Mouse (Mus musculus) lung, embryonic 14.5 days (tissue): ENCODE measurements around the gene B2m. TPM values are rescaled to one million over a fixed set of nuclear protein-coding genes. Genes with fewer than 3 reads are reported as not detected.

ENCODE experiments used
- ATAC-seq: fragments of 200-750 bp; cut with Nextera tagmentation; 2 replicates; pipeline ENCODE4 v1.8.0; 2017; ENCODE audit warnings: mild to moderate bottlenecking, moderate TSS enrichment, moderate library complexity; ENCODE audit not compliant: insufficient read depth
- DNase-seq: peaks from one replicate; pipeline ENCODE4 v3.0.0-alpha.2; 2015
- H3K27ac ChIP-seq: fragments of 300-500 bp; sonication (generic); 2 replicates; pipeline ENCODE4 v1.5.1; 2014; ENCODE audit warnings: low read depth, mild to moderate bottlenecking, moderate library complexity
- H3K27me3 ChIP-seq: fragments of 300-500 bp; sonication (generic); 2 replicates; pipeline ENCODE4 v1.6.1; 2014; ENCODE audit warnings: low read length, control low read depth; ENCODE audit not compliant: insufficient read depth
- H3K36me3 ChIP-seq: fragments of 300-500 bp; sonication (generic); 2 replicates; pipeline ENCODE4 v1.6.1; 2014; ENCODE audit warnings: control low read depth; ENCODE audit not compliant: insufficient read depth
- H3K4me1 ChIP-seq: fragments of 300-500 bp; sonication (generic); 2 replicates; pipeline ENCODE4 v1.6.1; 2014; ENCODE audit warnings: antibody characterized with exemption, control low read depth; ENCODE audit not compliant: insufficient read depth
- H3K4me2 ChIP-seq: fragments of 300-500 bp; sonication (generic); 2 replicates; pipeline ENCODE4 v1.6.1; 2014; ENCODE audit warnings: mild to moderate bottlenecking
- H3K4me3 ChIP-seq: fragments of 300-500 bp; sonication (generic); 2 replicates; pipeline ENCODE4 v1.5.1; 2014; ENCODE audit warnings: low read depth, low read length
- H3K9ac ChIP-seq: fragments of 300-500 bp; sonication (generic); 2 replicates; pipeline ENCODE4 v1.6.1; 2014
- H3K9me3 ChIP-seq: fragments of 300-500 bp; sonication (generic); 2 replicates; pipeline ENCODE4 v1.6.1; 2016; ENCODE audit warnings: low read depth, low read length, control low read depth
- CTCF ChIP-seq: IDR thresholded peaks from 2 replicates; pipeline ENCODE4 v1.5.1; 2016; ENCODE audit warnings: antibody characterized with exemption, low read depth
- WGBS: fragments of 180-500 bp; shearing (Covaris S2); extraction: QIAGEN DNeasy Blood & Tissue Kit; methylation state at CpG from one replicate; pipeline ENCODE4 v1.1.7; 2014; 5-methylcytosine and 5-hydroxymethylcytosine counted together
- polyA plus RNA-seq: library from polyadenylated mRNA; unstranded; fragments of >200 nt; fragmentation: Nextera tagmentation; extraction: Ambion mirVana; gene quantifications from 2 replicates; pipeline ENCODE4 v1.2.1, GENCODE M21; 2014

Gene B2m
- polyA plus RNA-seq, 1 experiment from 2014 or later, result 308 TPM

- peak; percentile 12; the same call in 1 of the 2 replicates for TF ChIP-seq CTCF
- Histone ChIP-seq H3K4me3 (peak within 1 kb of the TSS; percentile 85), H3K4me2 (peak within 1 kb of the TSS; percentile 72), H3K36me3 (peaks cover 9% of the 10 kb centered on the region; the same call in 1 of the 2 replicates), H3K27ac (peak within 1 kb of the TSS; percentile 99), H3K27me3 (no peaks in the 10 kb centered on the region), H3K4me1 (0 out of 2 replicates have a peak, but pooled peaks cover 3% of the 10 kb centered on the region), H3K9ac (peak within 1 kb of the TSS; percentile 91), H3K9me3 (no peaks in the 10 kb centered on the region)
- ATAC-seq, result peak; percentile 99
- WGBS, result under 1% methylated on average over 47 of the region's 47 CpGs
- peak; percentile 99 for DNase-seq
Observed at GRCm38 (mm10) chr2:122117961-122118958, 29.2 kb upstream of the B2m start, which contains the start of gene Spg11. Gene Spg11, minus strand, starts transcription at chr2:122118386.

- Histone ChIP-seq H3K9me3 (no peaks in the 10 kb centered on the region), H3K9ac (no peak overlapping the region), H3K27me3 (no peaks in the 10 kb centered on the region), H3K27ac (no peak overlapping the region), H3K4me1 (no peaks in the 10 kb centered on the region), H3K4me3 (no peak overlapping the region), H3K4me2 (no peak overlapping the region), H3K36me3 (no peaks in the 10 kb centered on the region)
- TF ChIP-seq CTCF, result no peak
- DNase-seq (no peak), ATAC-seq (no peak)
- WGBS, result 32% methylated on average over 12 of the region's 12 CpGs
Observed at GRCm38 (mm10) chr2:122125680-122126572, 21.6 kb upstream of the B2m start.

- no peak overlapping the region for H3K4me2 ChIP-seq
- WGBS, result 37% methylated on average over 5 of the region's 5 CpGs
- H3K9ac ChIP-seq, result no peak overlapping the region
- H3K27ac ChIP-seq, result no peak overlapping the region
- H3K36me3 ChIP-seq, result no peaks in the 10 kb centered on the region
- no peak overlapping the region for H3K4me3 ChIP-seq
- TF ChIP-seq CTCF, result no peak
- no peak for DNase-seq
- H3K9me3 ChIP-seq, result no peaks in the 10 kb centered on the region
- no peaks in the 10 kb centered on the region for H3K4me1 ChIP-seq
- H3K27me3 ChIP-seq, result no peaks in the 10 kb centered on the region
- ATAC-seq, result no peak
Observed at GRCm38 (mm10) chr2:122126765-122127347, 20.6 kb upstream of the B2m start.

- no peak overlapping the region for H3K4me2 ChIP-seq
- H3K9me3 ChIP-seq, result no peaks in the 10 kb centered on the region
- H3K27ac ChIP-seq, result no peak overlapping the region
- H3K4me1 ChIP-seq, result no peaks in the 10 kb centered on the region
- WGBS, result 90% methylated on average over 4 of the region's 4 CpGs
- no peaks in the 10 kb centered on the region for H3K36me3 ChIP-seq
- H3K4me3 ChIP-seq, result no peak overlapping the region
- TF ChIP-seq CTCF, result no peak
- no peaks in the 10 kb centered on the region for H3K27me3 ChIP-seq
- DNase-seq (no peak), ATAC-seq (no peak)
- H3K9ac ChIP-seq, result no peak overlapping the region
Observed at GRCm38 (mm10) chr2:122127635-122128034, 19.9 kb upstream of the B2m start.

GRCm38 (mm10) chr2:122132078-122132477 is 15.4 kb upstream of the B2m start:
- no peak overlapping the region for H3K4me2 ChIP-seq
- 89% methylated on average over 2 of the region's 2 CpGs for WGBS
- no peak overlapping the region for H3K9ac ChIP-seq
- no peaks in the 10 kb centered on the region for H3K27me3 ChIP-seq
- no peaks in the 10 kb centered on the region for H3K36me3 ChIP-seq
- H3K4me3 ChIP-seq, result no peak overlapping the region
- no peak for ATAC-seq
- H3K4me1 ChIP-seq, result no peaks in the 10 kb centered on the region
- TF ChIP-seq CTCF, result no peak
- no peak overlapping the region for H3K27ac ChIP-seq
- H3K9me3 ChIP-seq, result no peaks in the 10 kb centered on the region
- no peak for DNase-seq

- H3K4me3 ChIP-seq, result no peak overlapping the region
- H3K4me1 ChIP-seq, result no peaks in the 10 kb centered on the region
- no peak for TF ChIP-seq CTCF
- H3K27me3 ChIP-seq, result no peaks in the 10 kb centered on the region
- H3K36me3 ChIP-seq, result no peaks in the 10 kb centered on the region
- H3K9ac ChIP-seq, result no peak overlapping the region
- no peaks in the 10 kb centered on the region for H3K9me3 ChIP-seq
- 76% methylated on average over 2 of the region's 2 CpGs for WGBS
- DNase-seq (no peak), ATAC-seq (no peak)
- no peak overlapping the region for H3K4me2 ChIP-seq
- no peak overlapping the region for H3K27ac ChIP-seq
Observed at GRCm38 (mm10) chr2:122132618-122133017, 14.9 kb upstream of the B2m start.
